Mouse (Mus musculus) G1E (cell line): ENCODE results near the gene Dnajb14.

Source experiments
- CTCF ChIP-seq: IDR thresholded peaks from 2 replicates; pipeline ENCODE4 v1.5.1; 2012; ENCODE audit warnings: low read depth, low read length, inconsistent platforms, mixed read lengths
- GATA1 ChIP-seq: IDR thresholded peaks from 2 replicates; pipeline ENCODE4 v1.6.1; 2012; ENCODE audit warnings: borderline replicate concordance, low read length, inconsistent platforms, mixed read lengths
- GATA2 ChIP-seq: IDR thresholded peaks from 2 replicates; pipeline ENCODE4 v1.6.1; 2012; ENCODE audit warnings: low read depth, low read length, inconsistent platforms, borderline replicate concordance
- POLR2AphosphoS5 ChIP-seq: IDR thresholded peaks from 2 replicates; pipeline ENCODE4 v1.6.1; 2012; ENCODE audit warnings: low read depth, low read length, inconsistent platforms; ENCODE audit not compliant: insufficient replicate concordance
- TAL1 ChIP-seq: conservative IDR thresholded peaks from 2 replicates; pipeline ENCODE4 v1.6.1; 2012; ENCODE audit warnings: low read depth, low read length, inconsistent platforms, mixed read lengths

- TF ChIP-seq CTCF (no peak), POLR2AphosphoS5 (no peak), GATA2 (no peak), TAL1 (no peak), GATA1 (no peak)
Measured at GRCm38 (mm10) chr3:137941555-137941954, 74.1 kb downstream of the Dnajb14 start.
